Mouse (Mus musculus) central nervous system, embryonic 18 days (tissue): Measurements from ENCODE around the gene Sec62. TPM values are rescaled to one million over a fixed set of nuclear protein-coding genes. Genes with fewer than 3 reads are reported as not detected.

Experiments
- polyA plus RNA-seq: library from polyadenylated mRNA; depleted of rRNA; stranded (reverse); fragments of >200 nt; gene quantifications from 2 replicates; pipeline ENCODE4 v1.2.3, GENCODE M21; 2012; rRNA removed

The Sec62 gene
- 58.7 and 63.7 TPM in 2 replicates for polyA plus RNA-seq

GRCm38 (mm10) chr3:30792737-30793402 lies at the start of gene Sec62:
TSS of gene Sec62 (plus strand) at chr3:30792875.

GRCm38 (mm10) chr3:30746006-30746405 lies 46.7 kb upstream of the Sec62 start, which contains the start of gene Samd7:
TSS of gene Samd7 (plus strand) at chr3:30746293.

GRCm38 (mm10) chr3:30855604-30856458 lies 63.2 kb downstream of the Sec62 start, which contains the start of gene Gpr160:
TSS of gene Gpr160 (plus strand) at chr3:30855950.

Other genes with a start within 250 kb of the Sec62 start
- 3.1 and 3.3 TPM in 2 replicates for gene Mecom, start 244.9 kb upstream of the Sec62 start, polyA plus RNA-seq
- gene Actrt3, start 192.9 kb upstream of the Sec62 start, polyA plus RNA-seq, result 0.34 and 0.45 TPM in 2 replicates
- gene Mynn, start 190.8 kb upstream of the Sec62 start, polyA plus RNA-seq, result 17.5 and 17.8 TPM in 2 replicates
- 0.04 TPM in 1 of 2 replicates, not detected in the other for gene Lrriq4, start 148.4 kb upstream of the Sec62 start, polyA plus RNA-seq
- gene Lrrc34, start 145.0 kb upstream of the Sec62 start, polyA plus RNA-seq, result 0.34 and 0.68 TPM in 2 replicates
- gene Lrrc31, start 93.0 kb upstream of the Sec62 start, polyA plus RNA-seq, result 0.12 TPM in 1 of 2 replicates, not detected in the other
- gene Samd7, start 46.6 kb upstream of the Sec62 start, polyA plus RNA-seq, result 0.27 TPM in 2 replicates
- gene Gpr160, start 63.1 kb downstream of the Sec62 start, polyA plus RNA-seq, result 0.96 and 1.3 TPM in 2 replicates
- 19.0 TPM in 2 replicates for gene Phc3, start 176.5 kb downstream of the Sec62 start, polyA plus RNA-seq
- 40.5 and 42.7 TPM in 2 replicates for gene Prkci, start 202.9 kb downstream of the Sec62 start, polyA plus RNA-seq